Mouse (Mus musculus) v-Abl transformed pro-B cells (cell line): ENCODE measurements around the gene Tmem130.

ENCODE experiments used
- in situ Hi-C, 2 experiments: fragments of 400-800 bp; cut with MboI; formaldehyde crosslinking; loops; one replicate each; pipeline ENCODE4 v1.15.1; 2025; ENCODE audit not compliant: unreplicated experiment in 2 of 2

Tmem130 gene

GRCm38 (mm10) chr5:144761161-144761868 lies at the start of gene Tmem130:
Gene Tmem130 (minus strand): TSS chr5:144761818.
- in situ Hi-C loops = loop anchor here (10.0 to 25.0 kb wide), 3 partner anchors 1449 to 1649 kb away; partner anchors contain the start of genes Rnf216 (in 2 of the 2) and E130309D02Rik (in 1 of the 2)

GRCm38 (mm10) chr5:144806931-144807330 lies 45.3 kb upstream of the Tmem130 start:
- in situ Hi-C loops = no loop called here

GRCm38 (mm10) chr5:144804181-144804580 lies 42.6 kb upstream of the Tmem130 start:
- in situ Hi-C loops = no loop called here

- in situ Hi-C loops = no loop called here
Observed at GRCm38 (mm10) chr5:144803066-144803465, 41.4 kb upstream of the Tmem130 start.

GRCm38 (mm10) chr5:144797116-144797515 lies 35.5 kb upstream of the Tmem130 start:
- in situ Hi-C loops = no loop called here

- in situ Hi-C loops = no loop called here
Observed at GRCm38 (mm10) chr5:144794687-144795086, 33.1 kb upstream of the Tmem130 start.

GRCm38 (mm10) chr5:144793374-144793773 lies 31.8 kb upstream of the Tmem130 start:
- in situ Hi-C loops = no loop called here

GRCm38 (mm10) chr5:144786464-144786863 lies 24.8 kb upstream of the Tmem130 start:
- in situ Hi-C loops = no loop called here

- in situ Hi-C loops = no loop called here
Observed at GRCm38 (mm10) chr5:144780654-144781053, 19.0 kb upstream of the Tmem130 start.

- in situ Hi-C loops = loop anchor here (25.0 kb wide), 2 partner anchors 1461 to 1661 kb away; partner anchors contain the start of genes E130309D02Rik (in 1 of the 2) and Rnf216 (in 1 of the 2)
Observed at GRCm38 (mm10) chr5:144773231-144773630, 11.6 kb upstream of the Tmem130 start.

GRCm38 (mm10) chr5:144769067-144769482 lies 7.5 kb upstream of the Tmem130 start:
- in situ Hi-C loops = loop anchor here (10.0 to 25.0 kb wide), 3 partner anchors 1457 to 1657 kb away; partner anchors contain the start of genes Rnf216 (in 2 of the 2) and E130309D02Rik (in 1 of the 2)

- in situ Hi-C loops = loop anchor here (10.0 to 25.0 kb wide), 3 partner anchors 1456 to 1656 kb away; partner anchors contain the start of genes Rnf216 (in 2 of the 2) and E130309D02Rik (in 1 of the 2)
Observed at GRCm38 (mm10) chr5:144767911-144768841, 6.6 kb upstream of the Tmem130 start.

- in situ Hi-C loops = loop anchor here (10.0 to 25.0 kb wide), 3 partner anchors 1455 to 1655 kb away; partner anchors contain the start of genes Rnf216 (in 2 of the 2) and E130309D02Rik (in 1 of the 2)
Observed at GRCm38 (mm10) chr5:144767106-144767798, 5.6 kb upstream of the Tmem130 start, which contains the start of gene Trrap. Gene Trrap (plus strand): TSS chr5:144767732.

GRCm38 (mm10) chr5:144766646-144767045 lies 5.0 kb upstream of the Tmem130 start:
- in situ Hi-C loops = loop anchor here (10.0 to 25.0 kb wide), 3 partner anchors 1454 to 1654 kb away; partner anchors contain the start of genes Rnf216 (in 2 of the 2) and E130309D02Rik (in 1 of the 2)

- in situ Hi-C loops = loop anchor here (10.0 to 25.0 kb wide), 3 partner anchors 1454 to 1654 kb away; partner anchors contain the start of genes Rnf216 (in 2 of the 2) and E130309D02Rik (in 1 of the 2)
Observed at GRCm38 (mm10) chr5:144766026-144766425, 4.4 kb upstream of the Tmem130 start.

- in situ Hi-C loops = loop anchor here (25.0 kb wide), 2 partner anchors 1446 to 1646 kb away; partner anchors contain the start of genes E130309D02Rik (in 1 of the 2) and Rnf216 (in 1 of the 2)
Observed at GRCm38 (mm10) chr5:144758422-144758821, 3.2 kb downstream of the Tmem130 start.

- in situ Hi-C loops = loop anchor here (25.0 kb wide), 2 partner anchors 1445 to 1645 kb away; partner anchors contain the start of genes E130309D02Rik (in 1 of the 2) and Rnf216 (in 1 of the 2)
Observed at GRCm38 (mm10) chr5:144757402-144757801, 4.2 kb downstream of the Tmem130 start.

GRCm38 (mm10) chr5:144755191-144755590 lies 6.4 kb downstream of the Tmem130 start:
- in situ Hi-C loops = loop anchor here (25.0 kb wide), 2 partner anchors 1443 to 1643 kb away; partner anchors contain the start of genes E130309D02Rik (in 1 of the 2) and Rnf216 (in 1 of the 2)

GRCm38 (mm10) chr5:144753041-144753440 lies 8.6 kb downstream of the Tmem130 start:
- in situ Hi-C loops = loop anchor here (25.0 kb wide), 2 partner anchors 1441 to 1641 kb away; partner anchors contain the start of genes E130309D02Rik (in 1 of the 2) and Rnf216 (in 1 of the 2)
